Mouse (Mus musculus): ENCODE data around the gene Flt3l. TPM values are rescaled to one million over a fixed set of nuclear protein-coding genes. Genes with fewer than 3 reads are reported as not detected.

Flt3l gene
- polyA plus RNA-seq, 1 experiment = 47.6 TPM

DNA sequence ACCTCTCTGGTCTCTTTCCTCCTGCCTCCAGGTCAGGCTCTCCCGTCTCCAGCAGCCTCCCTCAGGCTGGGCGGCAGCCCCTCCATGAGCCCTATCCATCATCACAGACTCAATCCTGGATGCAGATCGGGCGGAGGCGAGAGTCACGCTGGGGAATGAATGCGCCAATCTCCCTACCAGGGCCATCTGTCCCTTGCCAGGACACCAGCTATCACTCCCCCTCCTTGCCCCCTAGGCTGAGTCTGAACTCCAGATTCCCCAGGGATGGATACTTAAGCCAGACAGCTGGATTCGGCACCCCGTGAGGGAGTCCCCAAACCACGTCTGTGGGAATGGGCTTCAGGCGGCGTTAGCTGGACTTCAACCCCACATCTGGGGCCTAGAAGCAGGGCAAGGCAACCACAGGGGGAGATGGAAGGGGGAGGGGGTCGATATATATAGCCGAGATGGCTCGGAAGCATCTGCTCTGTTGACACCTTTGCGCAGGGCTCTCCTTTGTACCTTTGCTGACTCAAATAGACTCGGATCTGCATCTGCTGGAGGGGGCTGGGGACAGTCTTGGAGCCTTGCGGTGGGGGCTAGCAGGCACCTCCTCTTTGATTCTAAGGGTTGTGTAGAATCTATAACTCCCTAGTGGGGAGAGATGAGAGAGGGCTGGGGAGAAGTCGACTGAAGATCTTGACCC lies 31.7 kb upstream of the Flt3l start:
- no peak for TF ChIP-seq GATA1 (IDR thresholded peaks at IDR 0.05; ENCODE audit: low read length)

DNA sequence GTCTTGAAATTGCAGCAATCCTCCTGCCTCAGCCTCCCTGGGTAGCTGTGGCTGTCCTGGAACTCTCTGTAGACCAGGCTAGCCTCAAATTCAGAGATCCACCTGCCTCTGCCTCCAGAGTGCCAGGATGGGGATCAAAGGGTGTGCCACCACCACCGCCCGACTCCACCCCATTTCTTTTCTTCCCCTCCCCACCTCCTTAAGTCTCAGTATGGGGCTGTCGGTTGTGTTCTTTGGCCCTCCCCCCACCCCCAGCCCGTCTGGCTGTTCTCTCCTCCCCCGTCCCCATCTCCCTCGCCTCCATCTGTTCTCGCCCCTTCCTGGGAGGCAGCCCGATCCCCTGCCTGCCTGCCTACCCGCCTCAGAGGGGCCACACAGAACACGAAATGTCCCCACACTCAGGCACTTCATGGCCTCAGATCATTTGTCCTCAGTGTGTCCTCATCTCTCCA lies 30.7 kb upstream of the Flt3l start:
- TF ChIP-seq GATA1 (IDR thresholded peaks at IDR 0.05; ENCODE audit: low read length) = no peak

DNA sequence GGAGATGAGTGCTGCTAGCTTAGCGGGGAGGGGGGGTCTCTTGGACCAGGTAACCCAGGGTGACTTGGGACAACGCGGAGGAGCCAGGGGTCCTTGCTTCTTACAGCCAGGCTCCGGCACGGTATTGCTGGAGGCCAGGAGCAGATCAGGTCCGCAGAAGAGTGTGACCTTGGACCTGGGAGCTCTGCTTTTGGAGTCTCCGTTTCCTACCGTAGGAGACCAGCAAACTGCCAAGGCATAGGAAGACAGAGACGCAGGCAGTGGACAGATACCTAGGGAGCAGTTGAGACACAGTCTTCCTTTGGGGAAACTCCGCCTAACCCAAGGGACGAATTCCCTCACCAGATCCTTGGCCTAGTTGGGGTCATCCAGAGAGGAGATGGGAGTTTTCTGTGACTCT lies 29.5 kb upstream of the Flt3l start:
- TF ChIP-seq GATA1 (IDR thresholded peaks at IDR 0.05; ENCODE audit: low read length) = no peak

GRCm38 (mm10) chr7:45164833-45165232 lies 28.6 kb upstream of the Flt3l start:
- TF ChIP-seq GATA1 (IDR thresholded peaks at IDR 0.05; ENCODE audit: low read length) = no peak

GRCm38 (mm10) chr7:45163735-45164490 lies 27.7 kb upstream of the Flt3l start, which contains the start of gene Slc17a7:
Gene Slc17a7, plus strand, starts transcription at chr7:45163949.
- no peak for TF ChIP-seq GATA1 (IDR thresholded peaks at IDR 0.05; ENCODE audit: low read length)

- TF ChIP-seq GATA1 (IDR thresholded peaks at IDR 0.05; ENCODE audit: low read length) = no peak
These were observed 26.9 kb upstream of the Flt3l start for GRCm38 (mm10) chr7:45162996-45163615.

- no peak for TF ChIP-seq GATA1 (IDR thresholded peaks at IDR 0.05; ENCODE audit: low read length)
These were observed 26.3 kb upstream of the Flt3l start for GRCm38 (mm10) chr7:45162551-45162950.

DNA sequence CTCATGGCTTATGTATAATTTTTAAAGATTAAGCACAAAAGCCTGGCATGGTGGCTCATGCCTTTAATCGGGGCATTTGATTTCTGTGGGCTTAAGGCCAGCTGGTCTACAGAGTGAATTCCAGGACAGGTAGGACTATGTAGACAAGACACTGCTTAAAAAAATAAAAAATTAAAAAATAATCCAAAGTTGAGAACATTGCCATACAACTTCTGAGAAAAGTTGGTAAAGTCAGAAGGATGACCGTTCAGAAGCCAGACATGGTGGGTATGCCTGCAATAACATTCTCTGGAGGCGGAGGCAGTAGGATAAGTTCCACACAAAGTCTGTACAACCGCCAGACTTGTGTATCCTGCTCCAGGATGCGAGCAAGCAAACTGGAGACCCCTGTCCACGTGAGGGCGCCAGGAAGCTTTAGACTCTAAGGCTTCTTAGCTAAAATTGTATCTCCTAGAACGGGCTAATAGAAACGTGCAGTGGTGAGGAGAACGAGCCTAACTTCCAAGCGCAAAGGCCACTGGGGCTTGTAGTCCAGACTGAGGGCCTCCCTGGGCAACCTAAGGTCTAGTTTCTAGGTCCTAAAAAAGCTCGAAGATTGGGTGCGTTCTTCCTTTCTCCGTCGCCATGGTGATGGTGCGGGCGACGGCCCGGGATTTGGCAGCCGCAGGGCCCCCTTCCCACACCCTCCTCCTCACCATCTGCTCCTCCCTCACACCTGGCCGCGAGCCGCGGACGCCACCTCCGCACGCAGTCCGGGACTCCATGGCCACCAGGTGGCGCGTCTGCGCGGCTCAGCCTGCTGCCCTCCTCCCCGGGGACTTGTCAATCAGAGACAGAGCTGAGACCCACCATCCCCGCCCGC lies 25.6 kb upstream of the Flt3l start:
- no peak for TF ChIP-seq GATA1 (IDR thresholded peaks at IDR 0.05; ENCODE audit: low read length)

DNA sequence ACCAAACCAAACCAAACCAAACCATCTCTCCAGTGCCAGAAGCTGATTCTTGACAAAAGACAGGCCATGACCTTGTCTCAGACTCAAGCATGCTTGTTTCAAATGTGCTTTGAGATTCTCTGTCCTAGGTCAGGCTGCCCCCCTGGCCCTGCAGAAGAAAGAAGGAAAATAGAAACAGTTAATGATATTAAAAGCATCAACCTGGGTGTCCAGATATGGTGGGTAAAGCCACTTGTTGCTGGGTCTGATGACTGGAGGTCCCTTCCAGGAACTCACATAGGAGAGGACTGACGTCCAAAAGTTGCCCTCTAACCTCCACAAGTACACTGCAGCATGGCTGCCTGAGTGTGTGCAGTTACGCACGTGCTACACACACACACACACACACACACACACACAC lies 24.6 kb upstream of the Flt3l start:
- TF ChIP-seq GATA1 (IDR thresholded peaks at IDR 0.05; ENCODE audit: low read length) = no peak

GRCm38 (mm10) chr7:45160316-45160800 lies 24.1 kb upstream of the Flt3l start:
- TF ChIP-seq GATA1 (IDR thresholded peaks at IDR 0.05; ENCODE audit: low read length) = no peak

GRCm38 (mm10) chr7:45158991-45159390 lies 22.8 kb upstream of the Flt3l start:
- TF ChIP-seq GATA1 (IDR thresholded peaks at IDR 0.05; ENCODE audit: low read length) = no peak

DNA sequence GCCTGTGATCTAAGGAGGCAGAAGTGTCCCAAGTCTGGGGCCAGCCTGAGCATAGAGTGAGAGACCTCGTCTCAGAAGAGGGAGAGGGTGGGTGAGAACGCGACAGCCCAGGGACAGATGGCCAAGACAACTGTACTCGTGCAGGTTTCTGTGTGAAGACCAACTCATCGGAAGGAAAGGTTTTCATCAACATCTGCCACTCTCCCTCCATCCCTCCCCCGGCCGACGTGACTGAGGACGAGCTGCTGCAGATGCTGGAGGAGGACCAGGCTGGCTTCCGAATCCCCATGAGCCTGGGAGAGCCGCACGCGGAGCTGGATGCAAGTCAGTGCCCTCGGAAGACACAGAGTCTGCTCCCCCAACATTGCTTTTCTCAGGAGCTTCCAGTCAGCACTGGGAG lies 21.2 kb upstream of the Flt3l start:
- no peak for TF ChIP-seq GATA1 (IDR thresholded peaks at IDR 0.05; ENCODE audit: low read length)

GRCm38 (mm10) chr7:45156206-45156605 lies 20.0 kb upstream of the Flt3l start:
- TF ChIP-seq GATA1 (IDR thresholded peaks at IDR 0.05; ENCODE audit: low read length) = no peak

DNA sequence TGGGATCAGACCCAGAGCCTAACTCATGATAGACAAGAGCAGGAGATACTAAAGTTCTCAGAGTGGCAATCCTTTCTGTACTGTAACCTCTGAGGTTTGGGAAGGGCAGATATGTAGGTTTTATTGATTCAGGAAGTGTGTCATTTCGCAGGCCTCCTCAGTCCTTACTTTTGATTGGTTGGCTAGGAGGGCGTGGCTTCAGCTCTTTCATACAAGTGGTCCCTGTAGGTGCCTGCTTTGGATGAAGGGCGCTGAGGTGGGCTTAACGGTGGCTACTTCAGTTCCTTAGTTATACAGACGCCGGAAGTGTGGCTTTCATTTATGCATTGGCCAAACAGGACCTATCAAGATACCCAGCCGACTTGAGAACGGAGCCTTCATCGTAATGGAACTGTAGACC lies 19.4 kb upstream of the Flt3l start:
- no peak for TF ChIP-seq GATA1 (IDR thresholded peaks at IDR 0.05; ENCODE audit: low read length)

DNA sequence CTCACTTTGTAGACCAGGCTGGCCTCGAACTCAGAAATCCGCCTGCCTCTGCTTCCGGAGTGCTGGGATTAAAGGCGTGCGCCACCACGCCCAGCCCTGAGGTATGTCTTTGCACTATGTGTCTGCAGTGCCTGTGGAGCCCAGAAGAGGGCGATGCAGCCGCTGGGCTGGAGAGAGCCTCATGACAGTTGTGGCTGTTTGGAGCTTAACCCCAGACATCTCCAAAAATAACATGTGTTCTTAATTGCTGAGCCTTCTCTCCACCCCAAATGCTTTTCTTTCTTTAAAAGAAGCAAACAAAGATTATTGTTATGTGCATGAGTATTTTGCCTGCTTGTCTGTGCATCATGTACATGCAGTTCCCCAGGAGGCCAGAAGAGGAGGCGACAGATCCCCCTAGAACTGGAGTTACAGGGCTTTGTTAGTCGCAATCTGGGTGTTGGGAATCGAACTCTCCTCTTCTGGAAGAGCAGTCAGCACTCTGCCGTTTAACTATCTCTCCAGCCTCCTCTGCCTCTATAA lies 18.8 kb upstream of the Flt3l start:
- no peak for TF ChIP-seq GATA1 (IDR thresholded peaks at IDR 0.05; ENCODE audit: low read length)

Data from G1E-ER4 (cell line).